Mouse (Mus musculus): Measurements from ENCODE around the gene Tmem116.

Tmem116 gene

GRCm38 (mm10) chr5:121543370-121543769 is 91.7 kb downstream of the Tmem116 start:
- DNase-seq = no peak

GRCm38 (mm10) chr5:121544910-121545792 is 93.5 kb downstream of the Tmem116 start, which contains the start of the genes Adam1a and Gm42878:
Gene Adam1a (minus strand): TSS chr5:121545482.
Gene Gm42878 (minus strand): TSS chr5:121545482.
- DNase-seq = no peak

GRCm38 (mm10) chr5:121545793-121546529 is 94.3 kb downstream of the Tmem116 start, which contains the start of gene Mapkapk5:
Gene Mapkapk5 (minus strand): TSS chr5:121545905.
- DNase-seq = peak; percentile 98

GRCm38 (mm10) chr5:121546530-121546895 is 94.8 kb downstream of the Tmem116 start:
- peak; percentile 31 for DNase-seq

GRCm38 (mm10) chr5:121547084-121547483 is 95.4 kb downstream of the Tmem116 start:
- no peak for DNase-seq

- no peak for DNase-seq
Measured at GRCm38 (mm10) chr5:121549196-121549595, 97.5 kb downstream of the Tmem116 start.

GRCm38 (mm10) chr5:121562436-121562835 is 110.7 kb downstream of the Tmem116 start:
- DNase-seq = no peak

- DNase-seq = peak; percentile 64
Measured at GRCm38 (mm10) chr5:121564468-121564895, 112.8 kb downstream of the Tmem116 start.

GRCm38 (mm10) chr5:121566035-121566681 is 114.5 kb downstream of the Tmem116 start:
- no peak for DNase-seq

- no peak for DNase-seq
Measured at GRCm38 (mm10) chr5:121569881-121570420, 118.3 kb downstream of the Tmem116 start.

GRCm38 (mm10) chr5:121570787-121571186 is 119.1 kb downstream of the Tmem116 start:
- DNase-seq = no peak
